Mouse (Mus musculus) kidney, embryonic 14.5 days (tissue): Measurements from ENCODE around the gene Rnpep. TPM values are rescaled to one million over a fixed set of nuclear protein-coding genes. Genes with fewer than 3 reads are reported as not detected.

Source experiments
- ATAC-seq: fragments of 200-750 bp; cut with Nextera tagmentation; 2 replicates; pipeline ENCODE4 v1.8.0; 2017; ENCODE audit warnings: moderate number of reproducible peaks, mild to moderate bottlenecking, moderate TSS enrichment, moderate library complexity; ENCODE audit not compliant: low FRiP score, low TSS enrichment
- H3K27ac ChIP-seq: fragments of 300-500 bp; sonication (generic); 2 replicates; pipeline ENCODE4 v1.5.1; 2014; ENCODE audit warnings: low read depth, mild to moderate bottlenecking, low read length, moderate library complexity, mixed read lengths
- H3K27me3 ChIP-seq: fragments of 300-500 bp; sonication (generic); 2 replicates; pipeline ENCODE4 v1.6.1; 2014; ENCODE audit warnings: mild to moderate bottlenecking, low read length; ENCODE audit not compliant: control insufficient read depth, insufficient read depth
- H3K36me3 ChIP-seq: fragments of 300-500 bp; sonication (generic); 2 replicates; pipeline ENCODE4 v1.6.1; 2014; ENCODE audit warnings: low read length, mixed read lengths; ENCODE audit not compliant: control insufficient read depth, insufficient read depth
- H3K4me1 ChIP-seq: fragments of 300-500 bp; sonication (generic); 2 replicates; pipeline ENCODE4 v1.6.1; 2014; ENCODE audit warnings: low read length, mixed read lengths; ENCODE audit not compliant: control insufficient read depth, insufficient read depth
- H3K4me2 ChIP-seq: fragments of 300-500 bp; sonication (generic); replicated peaks from 2 replicates; pipeline ENCODE4 v1.6.1; 2014; ENCODE audit warnings: low read depth, mild to moderate bottlenecking, low read length
- H3K4me3 ChIP-seq: fragments of 300-500 bp; sonication (generic); 2 replicates; pipeline ENCODE4 v1.5.1; 2014; ENCODE audit warnings: mild to moderate bottlenecking, low read length
- H3K9ac ChIP-seq: fragments of 300-500 bp; sonication (generic); 2 replicates; pipeline ENCODE4 v1.6.1; 2014; ENCODE audit warnings: low read depth, mild to moderate bottlenecking, low read length, moderate library complexity
- H3K9me3 ChIP-seq: fragments of 300-500 bp; sonication (generic); 2 replicates; pipeline ENCODE4 v1.6.1; 2016; ENCODE audit warnings: low read length; ENCODE audit not compliant: control insufficient read depth
- WGBS: fragments of 180-500 bp; shearing (Covaris S2); extraction: QIAGEN DNeasy Blood & Tissue Kit; methylation state at CpG from one replicate; pipeline ENCODE4 v1.1.7; 2014; 5-methylcytosine and 5-hydroxymethylcytosine counted together
- polyA plus RNA-seq: library from polyadenylated mRNA; unstranded; fragments of >200 nt; fragmentation: Nextera tagmentation; extraction: Ambion mirVana; gene quantifications from 2 replicates; pipeline ENCODE4 v1.2.1, GENCODE M21; 2014

The Rnpep gene
- polyA plus RNA-seq, 1 experiment from 2014 or later: 86.8 TPM

- Histone ChIP-seq H3K9me3 (no peaks in the 10 kb centered on the region), H3K27ac (no peak overlapping the region), H3K36me3 (no peaks in the 10 kb centered on the region), H3K4me2 (no peak overlapping the region), H3K9ac (no peak overlapping the region), H3K27me3 (no peaks in the 10 kb centered on the region), H3K4me3 (no peak overlapping the region), H3K4me1 (no peaks in the 10 kb centered on the region)
- WGBS: 25% methylated on average over 6 of the region's 6 CpGs
- no peak for ATAC-seq
Observed at GRCm38 (mm10) chr1:135224981-135225604, 58.8 kb downstream of the Rnpep start.

GRCm38 (mm10) chr1:135224147-135224546 is 59.7 kb downstream of the Rnpep start:
- H3K4me3 ChIP-seq: no peak overlapping the region
- no peak overlapping the region for H3K4me2 ChIP-seq
- no peak overlapping the region for H3K9ac ChIP-seq
- H3K27me3 ChIP-seq: no peaks in the 10 kb centered on the region
- ATAC-seq: no peak
- H3K27ac ChIP-seq: no peak overlapping the region
- H3K36me3 ChIP-seq: no peaks in the 10 kb centered on the region
- no peaks in the 10 kb centered on the region for H3K4me1 ChIP-seq
- H3K9me3 ChIP-seq: no peaks in the 10 kb centered on the region
- WGBS: 72% methylated on average over 3 of the region's 3 CpGs

- H3K4me3 ChIP-seq: no peak overlapping the region
- 0 out of 2 replicates have a peak, but pooled peaks have one; percentile 32 for ATAC-seq
- no peak overlapping the region for H3K4me2 ChIP-seq
- no peaks in the 10 kb centered on the region for H3K4me1 ChIP-seq
- 54% methylated on average over 13 of the region's 13 CpGs for WGBS
- no peaks in the 10 kb centered on the region for H3K9me3 ChIP-seq
- no peak overlapping the region for H3K9ac ChIP-seq
- no peak overlapping the region for H3K27ac ChIP-seq
- no peaks in the 10 kb centered on the region for H3K36me3 ChIP-seq
- H3K27me3 ChIP-seq: no peaks in the 10 kb centered on the region
Observed at GRCm38 (mm10) chr1:135217607-135218233, 66.2 kb downstream of the Rnpep start.

GRCm38 (mm10) chr1:135213772-135214640 is 69.9 kb downstream of the Rnpep start:
- Histone ChIP-seq H3K4me3 (no peak overlapping the region), H3K4me1 (no peaks in the 10 kb centered on the region), H3K4me2 (no peak overlapping the region), H3K36me3 (no peaks in the 10 kb centered on the region), H3K9ac (no peak overlapping the region), H3K27me3 (no peaks in the 10 kb centered on the region), H3K9me3 (no peaks in the 10 kb centered on the region), H3K27ac (no peak overlapping the region)
- WGBS: 86% methylated on average over 9 of the region's 9 CpGs
- no peak for ATAC-seq

Other genes starting within 250 kb of the Rnpep start
- 0.66 and 0.81 TPM in 2 replicates for gene Lgr6, start 178.8 kb downstream of the Rnpep start, polyA plus RNA-seq
- 0.66 and 0.83 TPM in 2 replicates for gene Ptpn7, start 151.4 kb downstream of the Rnpep start, polyA plus RNA-seq
- 32.0 and 44.5 TPM in 2 replicates for gene Arl8a, start 137.3 kb downstream of the Rnpep start, polyA plus RNA-seq
- not detected in 2 replicates for gene Gpr37l1, start 116.4 kb downstream of the Rnpep start, polyA plus RNA-seq
- gene Elf3, start 25.5 kb downstream of the Rnpep start, polyA plus RNA-seq: 22.4 and 26.8 TPM in 2 replicates
- 213 and 232 TPM in 2 replicates for gene Timm17a, start 29.7 kb upstream of the Rnpep start, polyA plus RNA-seq
- gene Lmod1, start 40.7 kb upstream of the Rnpep start, polyA plus RNA-seq: 0.27 and 0.55 TPM in 2 replicates
- 33.0 and 39.6 TPM in 2 replicates for gene Shisa4, start 91.2 kb upstream of the Rnpep start, polyA plus RNA-seq
- 160 and 176 TPM in 2 replicates for gene Ipo9, start 146.4 kb upstream of the Rnpep start, polyA plus RNA-seq